Mouse (Mus musculus): Measurements from ENCODE around the gene Txnrd3. TPM values are rescaled to one million over a fixed set of nuclear protein-coding genes. Genes with fewer than 3 reads are reported as not detected.

Txnrd3 gene
- polyA plus RNA-seq (2015; fragmentation: Nextera tagmentation; extraction: Ambion mirVana) = 6.1 and 6.6 TPM in 2 replicates

GRCm38 (mm10) chr6:89643798-89644270, at the start of gene Txnrd3:
TSS of gene Txnrd3 (plus strand) at chr6:89643988.
- Histone ChIP-seq H3K36me3 (ENCODE audit: control insufficient read depth, insufficient read depth, low read length) (no peaks in the 10 kb centered on the region), H3K4me2 (ENCODE audit: low read depth, low read length) (peak within 1 kb of the TSS; percentile 96), H3K9me3 (ENCODE audit: control insufficient read depth, low read length) (no peaks in the 10 kb centered on the region), H3K4me1 (ENCODE audit: control insufficient read depth, insufficient read depth, low read length) (no peaks in the 10 kb centered on the region), H3K9ac (ENCODE audit: low read depth, low read length) (peak within 1 kb of the TSS; percentile 72), H3K27me3 (replicated peaks; ENCODE audit: control insufficient read depth, insufficient read depth, low read length) (no peaks in the 10 kb centered on the region), H3K4me3 (ENCODE audit: low read length) (peak within 1 kb of the TSS; percentile 72), H3K27ac (ENCODE audit: low read length) (peak within 1 kb of the TSS; percentile 92)
- peak; percentile 92 for ATAC-seq
- WGBS = under 1% methylated on average over 51 of the region's 51 CpGs

GRCm38 (mm10) chr6:89595018-89595776, 48.6 kb upstream of the Txnrd3 start, which contains the start of gene Chchd6:
TSS of gene Chchd6 (minus strand) at chr6:89595652.
- ATAC-seq = peak; percentile 100

GRCm38 (mm10) chr6:89595777-89596146, 48.0 kb upstream of the Txnrd3 start:
- H3K27ac ChIP-seq (ENCODE audit: low read length) = no peak overlapping the region
- ATAC-seq = peak; percentile 49
- WGBS = 23% methylated on average over 5 of the region's 5 CpGs

More at GRCm38 (mm10) chr6:89595018-89595776, 48.6 kb upstream of the Txnrd3 start, which contains the start of gene Chchd6:
- Histone ChIP-seq H3K4me2 (ENCODE audit: low read depth, low read length) (peak within 1 kb of the TSS; percentile 81), H3K36me3 (ENCODE audit: control insufficient read depth, insufficient read depth, low read length) (no peaks in the 10 kb centered on the region), H3K9ac (ENCODE audit: low read depth, low read length) (peak within 1 kb of the TSS; percentile 74), H3K27ac (ENCODE audit: low read length) (no peak within 1 kb of the TSS), H3K9me3 (ENCODE audit: control insufficient read depth, low read length) (no peaks in the 10 kb centered on the region), H3K27me3 (replicated peaks; ENCODE audit: control insufficient read depth, insufficient read depth, low read length) (no peaks in the 10 kb centered on the region), H3K4me3 (ENCODE audit: low read length) (peak within 1 kb of the TSS; percentile 74), H3K4me1 (ENCODE audit: control insufficient read depth, insufficient read depth, low read length) (no peaks in the 10 kb centered on the region)
- under 1% methylated on average over 56 of the region's 56 CpGs for WGBS

GRCm38 (mm10) chr6:89596510-89596909, 47.3 kb upstream of the Txnrd3 start:
- no peaks in the 10 kb centered on the region for H3K4me1 ChIP-seq (ENCODE audit: control insufficient read depth, insufficient read depth, low read length)
- no peaks in the 10 kb centered on the region for H3K36me3 ChIP-seq (ENCODE audit: control insufficient read depth, insufficient read depth, low read length)
- H3K4me3 ChIP-seq (ENCODE audit: low read length) = no peak overlapping the region
- no peaks in the 10 kb centered on the region for H3K27me3 ChIP-seq (replicated peaks; ENCODE audit: control insufficient read depth, insufficient read depth, low read length)
- no peak overlapping the region for H3K9ac ChIP-seq (ENCODE audit: low read depth, low read length)
- no peak overlapping the region for H3K4me2 ChIP-seq (ENCODE audit: low read depth, low read length)
- no peak overlapping the region for H3K27ac ChIP-seq (ENCODE audit: low read length)
- WGBS = 94% methylated on average over 1 of the region's 1 CpGs
- ATAC-seq = no peak
- no peaks in the 10 kb centered on the region for H3K9me3 ChIP-seq (ENCODE audit: control insufficient read depth, low read length)

More at GRCm38 (mm10) chr6:89595777-89596146, 48.0 kb upstream of the Txnrd3 start:
- Histone ChIP-seq H3K27me3 (replicated peaks; ENCODE audit: control insufficient read depth, insufficient read depth, low read length) (no peaks in the 10 kb centered on the region), H3K9me3 (ENCODE audit: control insufficient read depth, low read length) (no peaks in the 10 kb centered on the region), H3K4me3 (ENCODE audit: low read length) (peak overlapping the region; percentile 74), H3K36me3 (ENCODE audit: control insufficient read depth, insufficient read depth, low read length) (no peaks in the 10 kb centered on the region), H3K4me1 (ENCODE audit: control insufficient read depth, insufficient read depth, low read length) (no peaks in the 10 kb centered on the region), H3K4me2 (ENCODE audit: low read depth, low read length) (peak overlapping the region; percentile 81), H3K9ac (ENCODE audit: low read depth, low read length) (no peak overlapping the region)

- no peak for ATAC-seq
- no peaks in the 10 kb centered on the region for H3K9me3 ChIP-seq (ENCODE audit: control insufficient read depth, low read length)
- no peak overlapping the region for H3K4me3 ChIP-seq (ENCODE audit: low read length)
- no peaks in the 10 kb centered on the region for H3K4me1 ChIP-seq (ENCODE audit: control insufficient read depth, insufficient read depth, low read length)
- no peak overlapping the region for H3K9ac ChIP-seq (ENCODE audit: low read depth, low read length)
- no peak overlapping the region for H3K4me2 ChIP-seq (ENCODE audit: low read depth, low read length)
- H3K36me3 ChIP-seq (ENCODE audit: control insufficient read depth, insufficient read depth, low read length) = no peaks in the 10 kb centered on the region
- no peak overlapping the region for H3K27ac ChIP-seq (ENCODE audit: low read length)
- 59% methylated on average over 3 of the region's 3 CpGs for WGBS
- H3K27me3 ChIP-seq (replicated peaks; ENCODE audit: control insufficient read depth, insufficient read depth, low read length) = no peaks in the 10 kb centered on the region
These were observed 37.7 kb upstream of the Txnrd3 start for GRCm38 (mm10) chr6:89606096-89606495.

GRCm38 (mm10) chr6:89607999-89608398, 35.8 kb upstream of the Txnrd3 start:
- Histone ChIP-seq H3K4me3 (ENCODE audit: low read length) (no peak overlapping the region), H3K9me3 (ENCODE audit: control insufficient read depth, low read length) (no peaks in the 10 kb centered on the region), H3K27me3 (replicated peaks; ENCODE audit: control insufficient read depth, insufficient read depth, low read length) (no peaks in the 10 kb centered on the region), H3K9ac (ENCODE audit: low read depth, low read length) (no peak overlapping the region), H3K36me3 (ENCODE audit: control insufficient read depth, insufficient read depth, low read length) (no peaks in the 10 kb centered on the region), H3K4me1 (ENCODE audit: control insufficient read depth, insufficient read depth, low read length) (no peaks in the 10 kb centered on the region), H3K4me2 (ENCODE audit: low read depth, low read length) (no peak overlapping the region), H3K27ac (ENCODE audit: low read length) (no peak overlapping the region)
- ATAC-seq = no peak
- 49% methylated on average over 4 of the region's 4 CpGs for WGBS

- Histone ChIP-seq H3K4me3 (ENCODE audit: low read length) (no peak overlapping the region), H3K9me3 (ENCODE audit: control insufficient read depth, low read length) (no peaks in the 10 kb centered on the region), H3K27me3 (replicated peaks; ENCODE audit: control insufficient read depth, insufficient read depth, low read length) (no peaks in the 10 kb centered on the region), H3K4me2 (ENCODE audit: low read depth, low read length) (no peak overlapping the region), H3K9ac (ENCODE audit: low read depth, low read length) (no peak overlapping the region), H3K4me1 (ENCODE audit: control insufficient read depth, insufficient read depth, low read length) (0 out of 2 replicates have a peak, but pooled peaks cover 4% of the 10 kb centered on the region), H3K36me3 (ENCODE audit: control insufficient read depth, insufficient read depth, low read length) (no peaks in the 10 kb centered on the region), H3K27ac (ENCODE audit: low read length) (no peak overlapping the region)
- ATAC-seq = peak; percentile 11; the same call in 1 of the 2 replicates
- WGBS = 29% methylated on average over 15 of the region's 15 CpGs
These were observed 30.3 kb upstream of the Txnrd3 start for GRCm38 (mm10) chr6:89613336-89614106.

- WGBS = 29% methylated on average over 2 of the region's 2 CpGs
- Histone ChIP-seq H3K27me3 (replicated peaks; ENCODE audit: control insufficient read depth, insufficient read depth, low read length) (no peaks in the 10 kb centered on the region), H3K27ac (ENCODE audit: low read length) (no peak overlapping the region), H3K36me3 (ENCODE audit: control insufficient read depth, insufficient read depth, low read length) (no peaks in the 10 kb centered on the region), H3K4me2 (ENCODE audit: low read depth, low read length) (no peak overlapping the region), H3K4me1 (ENCODE audit: control insufficient read depth, insufficient read depth, low read length) (0 out of 2 replicates have a peak, but pooled peaks cover 4% of the 10 kb centered on the region), H3K4me3 (ENCODE audit: low read length) (no peak overlapping the region), H3K9ac (ENCODE audit: low read depth, low read length) (no peak overlapping the region), H3K9me3 (ENCODE audit: control insufficient read depth, low read length) (no peaks in the 10 kb centered on the region)
- no peak for ATAC-seq
These were observed 29.7 kb upstream of the Txnrd3 start for GRCm38 (mm10) chr6:89614107-89614471.

Data from intestine, embryonic 16.5 days (tissue).